Mouse (Mus musculus): Measurements from ENCODE around the gene 4933428G20Rik.

Gene 4933428G20Rik

DNA sequence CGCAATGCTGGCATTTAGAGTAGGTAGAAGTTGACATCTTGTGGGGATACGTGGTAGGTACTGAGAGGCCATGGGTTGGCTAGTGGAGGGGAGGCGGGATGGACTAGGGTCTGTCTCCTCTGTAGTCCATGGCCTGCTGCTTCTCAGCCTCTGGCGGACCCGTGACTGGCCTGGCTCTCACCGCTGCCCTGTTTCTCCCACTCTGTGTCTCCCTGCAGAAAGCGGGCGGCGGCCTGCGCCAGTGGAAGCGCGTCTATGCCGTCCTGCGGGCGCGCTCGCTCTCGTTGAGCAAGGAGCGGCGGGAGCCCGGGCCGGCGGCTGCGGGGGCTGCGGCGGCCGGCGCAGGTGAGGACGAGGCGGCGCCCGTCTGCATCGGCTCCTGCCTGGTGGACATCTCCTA lies 37.0 kb downstream of the 4933428G20Rik start:
- no peak for DNase-seq (ENCODE audit: low read depth, low spot score)

DNA sequence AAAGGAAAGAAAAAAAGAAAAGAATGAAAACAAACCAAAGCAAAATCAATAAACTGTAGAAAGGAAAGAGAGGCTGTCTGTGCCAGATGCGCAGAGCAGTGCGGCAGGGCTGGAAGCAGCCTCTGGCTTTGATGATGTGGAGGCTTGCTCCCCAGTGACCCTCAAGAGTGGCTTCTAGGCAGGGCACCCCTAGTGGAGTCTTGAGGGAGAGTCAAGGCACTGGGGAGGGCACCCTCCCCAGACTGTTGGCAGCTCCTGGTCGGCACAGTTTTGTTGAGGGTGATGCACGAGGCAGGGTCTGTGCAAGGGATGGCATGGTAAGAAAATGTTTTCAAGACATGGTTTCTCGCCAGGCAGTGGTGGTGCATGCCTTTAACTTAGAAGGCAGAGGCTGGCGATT lies 37.6 kb downstream of the 4933428G20Rik start:
- no peak for DNase-seq (ENCODE audit: low read depth, low spot score)

DNA sequence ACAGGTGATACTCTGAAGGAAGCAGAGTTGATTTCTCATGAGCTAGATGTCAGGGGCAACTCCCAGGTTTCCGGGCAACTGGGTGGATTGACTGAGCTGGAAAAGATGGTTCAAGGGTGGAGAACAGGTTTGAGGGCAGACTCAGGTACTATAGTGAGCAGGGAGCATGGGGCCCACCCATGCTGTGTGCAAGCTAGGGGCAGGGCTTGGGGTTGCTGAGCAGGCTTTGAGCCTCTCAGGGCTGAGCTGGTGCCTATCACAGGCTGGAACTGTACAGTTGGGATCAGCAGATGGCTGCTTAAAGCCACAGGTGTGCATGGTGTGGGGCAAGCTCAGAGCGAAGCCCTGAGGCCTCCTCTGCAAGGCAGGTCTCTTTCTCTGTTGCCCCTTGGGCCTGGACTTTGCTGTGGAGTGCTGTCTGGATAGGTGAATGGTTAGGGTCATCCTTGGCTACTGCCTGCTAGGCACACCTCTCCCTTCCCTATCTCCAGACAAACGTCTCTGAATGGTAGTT lies 38.8 kb downstream of the 4933428G20Rik start:
- DNase-seq (ENCODE audit: low read depth, low spot score) = no peak

DNA sequence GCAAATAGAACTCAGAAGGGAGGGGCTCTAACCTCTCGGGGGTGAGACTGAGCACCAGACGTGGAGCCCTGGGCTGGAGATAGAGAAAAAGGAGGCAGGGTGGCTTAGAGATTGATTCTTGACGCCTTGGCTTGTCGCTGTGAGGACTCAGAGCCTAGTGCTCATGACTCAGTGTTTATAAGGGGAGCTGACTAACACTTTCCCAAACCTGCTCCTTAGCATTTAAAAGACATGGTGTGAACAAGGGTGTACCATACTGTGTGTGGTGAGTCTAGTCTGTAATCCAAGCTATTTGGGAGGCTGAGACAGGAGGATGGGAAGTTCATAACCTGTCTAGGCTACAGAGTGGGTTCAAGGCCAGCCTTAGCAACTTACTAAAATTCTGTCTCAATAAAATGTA lies 43.0 kb downstream of the 4933428G20Rik start:
- DNase-seq (ENCODE audit: low read depth, low spot score) = no peak

DNA sequence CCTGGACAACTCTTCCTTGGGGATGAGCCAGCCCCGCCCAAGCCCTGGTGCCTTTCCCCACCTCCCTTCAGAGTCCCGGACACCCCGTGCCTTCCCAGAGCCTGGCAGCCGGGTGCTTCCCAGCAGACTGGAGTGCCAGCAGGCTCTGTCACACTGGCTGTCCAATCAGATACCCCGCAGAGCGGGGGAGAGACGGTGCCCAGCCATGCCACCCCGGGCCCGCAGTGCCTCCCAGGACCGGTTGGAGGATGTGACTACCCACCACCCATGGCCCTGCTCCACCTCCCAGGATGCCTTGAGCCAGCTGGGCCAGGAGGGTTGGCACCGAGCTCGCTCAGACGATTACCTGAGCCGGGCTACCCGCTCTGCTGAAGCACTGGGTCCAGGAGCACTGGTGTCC lies 48.5 kb downstream of the 4933428G20Rik start:
- DNase-seq (ENCODE audit: low read depth, low spot score) = no peak

DNA sequence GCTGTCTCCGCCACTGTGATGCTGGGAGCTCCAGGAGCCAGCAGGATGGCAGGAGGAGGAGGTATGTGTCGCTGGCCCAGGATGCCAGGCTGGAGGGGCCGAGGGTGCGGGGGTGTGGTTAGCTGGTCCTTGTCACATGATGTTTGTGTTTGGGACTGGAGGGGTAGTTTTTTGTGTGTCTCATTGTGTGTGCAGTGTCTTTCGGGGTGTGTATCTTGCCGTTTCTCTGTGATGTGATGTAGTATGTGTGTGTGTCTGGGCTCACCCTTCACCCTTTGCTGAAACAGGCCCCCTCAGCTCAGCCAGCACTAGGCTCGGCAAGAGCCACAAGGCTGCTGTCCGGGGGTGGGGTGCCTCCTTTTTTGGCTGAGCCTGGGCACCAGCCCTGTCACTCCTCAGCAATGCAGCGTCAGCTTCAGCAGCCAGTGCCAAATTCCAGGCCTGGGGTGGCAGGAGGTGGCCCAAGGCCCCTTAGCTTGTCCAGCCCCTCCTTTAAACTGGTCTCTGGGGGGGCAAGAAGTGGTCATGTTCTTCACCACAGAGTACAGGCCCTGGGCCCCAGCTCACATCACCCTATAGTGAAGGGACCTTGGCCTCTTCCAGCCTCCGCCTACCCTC lies 49.7 kb downstream of the 4933428G20Rik start:
- DNase-seq (ENCODE audit: low read depth, low spot score) = no peak

DNA sequence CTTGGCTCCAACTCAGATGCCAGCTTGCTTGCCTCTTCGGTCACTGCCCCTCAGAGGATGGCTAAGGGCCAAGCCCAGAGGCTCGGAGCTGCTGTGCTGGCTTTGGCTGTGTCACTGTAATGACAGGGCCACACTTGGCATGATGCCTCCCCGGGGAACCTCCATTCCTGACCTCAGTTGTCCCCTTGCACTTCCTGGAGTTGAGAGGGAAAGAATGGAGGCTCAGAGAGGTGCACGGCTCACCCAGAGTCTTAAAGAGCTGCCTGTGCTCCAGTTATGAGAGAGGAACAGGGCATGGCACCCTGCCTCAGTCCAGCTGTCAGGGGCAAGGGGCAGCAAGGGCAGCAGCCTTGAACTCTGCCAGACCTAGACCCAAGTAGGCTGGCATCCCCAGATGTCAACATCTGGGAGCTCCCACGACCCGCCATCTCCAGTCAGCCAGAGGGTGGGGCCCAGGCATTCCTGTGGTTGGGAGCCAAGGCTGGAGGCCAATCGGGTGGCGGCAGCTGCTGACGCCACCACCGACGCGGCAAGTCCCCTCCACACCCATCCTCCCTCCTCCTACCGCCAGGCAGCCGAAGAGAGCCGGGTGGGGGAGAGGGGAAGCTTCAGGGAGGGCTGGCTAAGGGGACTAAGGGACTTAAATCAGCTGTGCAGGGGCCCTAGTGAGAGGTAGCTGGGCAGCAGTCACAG lies 50.4 kb downstream of the 4933428G20Rik start:
- peak; percentile 69 for DNase-seq (ENCODE audit: low read depth, low spot score)

DNA sequence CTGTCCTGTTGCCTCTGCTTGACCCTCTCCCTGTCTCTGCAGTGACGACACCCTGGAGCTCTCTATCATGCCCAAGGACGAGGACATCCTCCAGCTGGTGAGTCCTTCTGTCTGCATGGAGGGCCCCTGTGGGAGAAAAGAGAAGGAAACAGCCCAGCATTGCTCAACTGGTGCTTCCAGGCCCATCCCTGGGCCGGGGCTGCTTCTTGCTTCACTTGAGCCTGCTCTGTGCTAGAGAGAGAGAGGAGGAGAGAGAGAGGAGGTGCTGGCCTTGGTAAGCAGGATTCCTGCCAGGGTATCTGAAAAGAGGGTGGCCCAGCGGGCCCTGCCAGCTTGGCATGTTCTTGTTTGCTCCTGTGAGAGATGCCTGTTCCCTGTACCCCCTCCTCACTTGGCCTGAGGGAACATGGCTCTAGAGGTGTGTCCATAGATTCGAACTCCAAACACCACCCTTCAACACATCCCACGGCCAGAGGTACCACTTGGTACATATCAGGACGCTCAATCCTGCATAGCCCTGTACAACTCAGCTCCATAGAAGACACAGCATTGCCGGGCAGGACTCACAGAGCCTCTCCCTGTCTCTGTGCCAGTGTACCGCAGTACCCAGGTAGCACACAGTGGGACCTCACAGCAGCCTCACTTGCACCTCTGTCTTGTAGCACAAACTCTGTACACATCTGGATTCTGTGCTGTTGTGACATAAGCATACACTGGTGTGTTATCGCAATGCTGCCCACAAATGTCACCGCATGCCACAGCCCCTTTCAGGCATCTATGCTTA lies 51.3 kb downstream of the 4933428G20Rik start:
- no peak for DNase-seq (ENCODE audit: low read depth, low spot score)

DNA sequence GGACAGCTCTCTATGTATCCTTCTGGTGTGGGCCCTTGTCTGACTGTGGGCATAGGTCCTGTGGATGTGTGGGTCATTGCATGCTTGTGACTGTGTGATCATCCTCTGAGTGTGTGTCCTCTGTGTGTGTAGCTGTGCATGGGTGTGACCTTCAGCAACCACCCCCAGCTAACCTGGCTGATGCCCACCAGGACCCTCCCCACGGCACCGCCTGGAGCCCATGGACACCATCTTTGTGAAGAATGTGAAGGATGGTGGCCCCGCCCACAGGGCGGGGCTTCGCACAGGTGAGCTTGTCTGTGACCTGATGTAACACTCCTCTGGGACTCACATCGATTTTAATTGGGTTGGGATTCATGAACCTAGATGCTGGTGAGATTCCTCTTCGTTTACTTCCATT lies 52.2 kb downstream of the 4933428G20Rik start:
- DNase-seq (ENCODE audit: low read depth, low spot score) = no peak

DNA sequence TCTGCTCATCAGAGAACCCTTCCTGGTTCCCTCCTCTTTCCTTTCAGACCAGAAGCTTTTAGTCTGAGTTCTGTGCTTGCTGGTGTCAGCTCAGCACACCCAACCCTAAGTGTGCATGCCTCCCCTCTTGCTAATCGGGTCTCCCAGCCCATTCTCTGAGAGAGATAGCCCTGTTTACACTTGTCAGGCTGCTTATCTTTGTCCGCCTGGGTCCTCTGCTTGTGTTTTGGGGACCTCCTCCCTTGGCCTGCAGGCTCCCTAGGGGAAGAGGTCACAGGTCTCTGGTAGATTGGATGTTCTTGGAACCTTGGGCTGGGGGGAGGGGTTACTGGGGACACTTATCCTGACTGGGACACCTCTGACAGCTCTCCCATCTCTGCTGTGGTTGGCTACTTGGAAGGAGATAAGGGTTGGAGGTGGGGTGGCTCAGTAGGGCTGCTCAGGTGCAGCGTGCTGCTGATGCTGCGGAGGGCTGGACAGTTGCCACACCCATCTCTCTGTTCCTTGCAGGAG lies 54.1 kb downstream of the 4933428G20Rik start:
- DNase-seq (ENCODE audit: low read depth, low spot score) = no peak

DNA sequence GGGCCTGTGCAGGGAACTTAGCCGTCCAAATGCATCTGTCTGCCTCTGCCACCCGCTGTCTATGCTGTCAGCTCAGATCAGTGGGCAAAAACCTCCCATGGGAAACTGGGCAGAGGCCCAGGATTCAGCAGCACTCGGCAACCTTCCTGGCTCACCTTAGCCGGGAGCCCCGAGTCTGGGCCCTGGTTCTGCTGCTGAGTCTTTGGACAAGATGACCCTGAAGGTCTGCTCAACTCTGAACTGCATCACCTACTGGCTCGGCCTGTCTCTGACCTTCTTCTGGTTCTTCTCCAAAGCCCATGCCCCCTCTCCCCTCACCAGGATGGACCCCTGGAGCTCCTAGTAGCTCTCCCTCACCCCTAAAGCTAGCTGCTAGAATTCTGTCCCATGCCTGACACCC lies 54.5 kb downstream of the 4933428G20Rik start:
- DNase-seq (ENCODE audit: low read depth, low spot score) = no peak

DNA sequence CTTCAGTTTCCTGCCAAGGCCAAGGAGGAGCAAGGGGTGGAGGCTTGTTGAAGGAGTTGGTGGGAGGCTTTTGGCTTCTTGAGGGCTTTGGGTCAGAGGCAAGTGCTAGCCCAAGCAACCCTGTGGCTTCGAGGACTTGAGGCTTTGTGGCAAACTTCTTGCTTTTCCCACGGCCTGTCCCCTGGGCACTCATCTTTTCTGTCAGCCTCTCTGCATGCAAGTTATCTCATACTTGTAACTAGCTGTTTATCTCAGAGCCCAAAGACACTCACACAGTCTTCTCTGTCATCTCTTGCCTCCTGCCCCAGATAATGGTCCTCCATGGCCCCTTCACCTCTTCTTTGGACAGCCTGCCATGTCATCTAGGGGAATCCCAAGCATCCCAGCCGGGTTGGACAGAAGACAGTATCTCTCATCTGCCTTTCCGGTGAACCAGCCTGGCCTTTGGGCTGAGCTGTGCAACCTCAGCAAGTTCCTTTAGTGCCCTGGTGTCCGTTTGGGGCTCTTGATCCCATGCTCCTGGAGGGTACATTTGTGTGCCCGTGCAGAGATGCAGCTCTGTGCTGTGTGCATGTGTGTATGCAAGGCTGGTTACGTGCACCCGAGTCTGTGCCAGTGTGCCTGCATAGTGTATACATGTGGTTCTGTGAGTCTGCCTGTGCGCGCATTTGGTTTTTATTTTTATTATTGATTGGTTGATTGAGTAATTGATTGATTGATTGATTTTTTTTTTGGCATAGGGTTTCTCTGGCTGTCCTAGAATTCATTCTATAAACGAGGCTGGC lies 57.1 kb downstream of the 4933428G20Rik start:
- DNase-seq (ENCODE audit: low read depth, low spot score) = no peak

DNA sequence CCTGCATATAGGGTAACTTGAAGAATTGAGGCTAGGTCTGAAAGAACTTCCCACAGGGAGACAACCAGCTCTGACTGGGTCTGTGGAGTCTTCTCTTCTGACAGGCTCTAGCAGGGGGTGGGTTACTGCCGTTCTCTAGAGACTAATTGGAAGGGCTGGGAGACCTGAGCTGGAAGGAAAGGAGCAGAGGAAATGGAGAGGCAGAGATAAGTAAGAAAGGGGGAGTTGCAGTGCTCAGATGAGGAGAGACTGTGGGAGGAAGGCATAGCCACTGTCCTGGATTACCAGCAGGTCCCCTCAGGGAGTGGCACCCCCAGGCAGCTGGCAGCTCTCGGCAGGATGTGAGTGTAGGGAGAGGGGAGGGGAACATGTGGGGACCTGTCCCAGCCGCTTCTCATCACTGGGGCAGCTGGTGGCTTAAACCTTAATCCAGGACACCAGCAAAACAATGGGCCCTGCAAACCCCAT lies 58.4 kb downstream of the 4933428G20Rik start:
- no peak for DNase-seq (ENCODE audit: low read depth, low spot score)

DNA sequence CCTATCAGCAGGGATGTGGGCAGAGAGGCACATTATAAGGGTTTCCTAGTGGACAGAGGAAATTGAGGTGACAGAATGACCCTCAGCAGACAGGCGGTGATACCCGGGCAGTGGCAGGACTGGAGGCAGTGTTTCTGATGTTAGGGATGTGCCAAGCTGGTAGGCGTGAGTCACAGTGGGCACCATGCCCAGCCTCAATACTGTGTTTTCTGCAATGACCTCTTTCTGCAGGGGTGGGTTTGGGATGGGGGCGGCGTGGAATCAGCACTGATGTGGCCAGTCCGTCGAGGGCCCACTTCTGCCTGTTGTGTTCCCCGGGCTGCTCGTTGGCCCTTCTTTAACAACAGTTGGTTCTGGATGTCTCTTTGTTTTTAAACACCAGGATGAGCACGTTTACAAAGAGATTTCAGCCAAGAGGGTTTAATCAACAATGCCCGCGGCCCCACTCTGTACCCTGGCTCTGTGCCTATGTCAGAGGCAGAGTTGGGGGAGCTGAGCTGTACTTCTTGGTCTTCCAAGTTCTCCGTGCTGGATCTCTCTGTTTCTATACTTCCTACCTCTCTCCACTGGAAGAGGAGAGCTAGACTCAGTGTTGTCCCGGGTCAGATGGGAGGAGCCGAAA lies 59.0 kb downstream of the 4933428G20Rik start:
- DNase-seq (ENCODE audit: low read depth, low spot score) = no peak

Measured in brain, embryonic 18.5 days (tissue).